Mouse (Mus musculus) cerebellum, adult 2 months (tissue): ENCODE measurements at regions not wholly inside any gene's neighbourhood (a gene's known extent, or its start where the extent isn't known, plus 50 kb on each side); places are given as distances from the start of the nearest gene placed in this dataset.

ENCODE experiments used
- DNase-seq, 2 experiments: peaks; one replicate each; pipeline ENCODE4 v3.0.0; 2021
- H3K27ac ChIP-seq: fragments of 200-500 bp; 2 replicates; pipeline ENCODE4 v1.5.1; 2012; ENCODE audit warnings: low read length, control low read depth, inconsistent platforms; ENCODE audit not compliant: insufficient read depth
- H3K27me3 ChIP-seq: fragments of 200-500 bp; 2 replicates; pipeline ENCODE4 v1.6.1; 2012; ENCODE audit warnings: inconsistent platforms, mild to moderate bottlenecking, low read length, moderate library complexity; ENCODE audit not compliant: control insufficient read depth, insufficient read depth
- H3K4me1 ChIP-seq: fragments of 200-500 bp; 2 replicates; pipeline ENCODE4 v1.6.1; 2011; ENCODE audit warnings: low read length; ENCODE audit not compliant: control insufficient read depth, insufficient read depth
- H3K4me3 ChIP-seq: fragments of 200-500 bp; replicated peaks from 2 replicates; pipeline ENCODE3; 2011; ENCODE audit warnings: mild to moderate bottlenecking, low read depth, low read length, control low read depth; ENCODE audit not compliant: insufficient read depth
- CTCF ChIP-seq: fragments of 200-500 bp; IDR thresholded peaks from 2 replicates; pipeline ENCODE4 v1.5.1; 2011; ENCODE audit warnings: low read depth, mild to moderate bottlenecking, control low read depth, low read length, moderate library complexity, borderline replicate concordance; ENCODE audit not compliant: insufficient read depth
- POLR2A ChIP-seq: fragments of 200-500 bp; IDR thresholded peaks from 2 replicates; pipeline ENCODE4 v1.6.1; 2011; ENCODE audit warnings: low read length, control low read depth, borderline replicate concordance; ENCODE audit not compliant: insufficient read depth
- WGBS: fragments of 180-500 bp; shearing (Covaris S2); methylation state at CpG from one replicate; pipeline ENCODE4 v1.1.7; 2018; 5-methylcytosine and 5-hydroxymethylcytosine counted together

GRCm38 (mm10) chr2:174848981-174849681 lies 88.7 kb downstream of the Edn3 start:
- no peaks in the 10 kb centered on the region for H3K27me3 ChIP-seq
- no peak overlapping the region for H3K27ac ChIP-seq
- no peak for DNase-seq
- no peak overlapping the region for H3K4me3 ChIP-seq
- no peaks in the 10 kb centered on the region for H3K4me1 ChIP-seq
- TF ChIP-seq CTCF (no peak), POLR2A (no peak)
- WGBS = 42% methylated on average over 16 of the region's 16 CpGs

- no peak overlapping the region for H3K27ac ChIP-seq
- WGBS = 70% methylated on average over 16 of the region's 16 CpGs
- no peak for TF ChIP-seq CTCF
- TF ChIP-seq POLR2A = no peak
Observed at GRCm38 (mm10) chr2:174850860-174851259, 90.4 kb downstream of the Edn3 start.

GRCm38 (mm10) chr2:174851525-174852330 lies 91.3 kb downstream of the Edn3 start:
- H3K4me3 ChIP-seq = no peak overlapping the region
- H3K27ac ChIP-seq = no peak overlapping the region
- no peaks in the 10 kb centered on the region for H3K4me1 ChIP-seq
- DNase-seq = peak; percentile 12 to 48
- peak; percentile 79 for TF ChIP-seq CTCF
- no peak for TF ChIP-seq POLR2A
- no peaks in the 10 kb centered on the region for H3K27me3 ChIP-seq
- WGBS = 16% methylated on average over 22 of the region's 22 CpGs

More at GRCm38 (mm10) chr2:174850860-174851259, 90.4 kb downstream of the Edn3 start:
- Histone ChIP-seq H3K4me3 (no peak overlapping the region), H3K4me1 (no peaks in the 10 kb centered on the region), H3K27me3 (no peaks in the 10 kb centered on the region)
- no peak for DNase-seq

GRCm38 (mm10) chr2:174853786-174854185 lies 93.4 kb downstream of the Edn3 start:
- TF ChIP-seq CTCF (no peak), POLR2A (no peak)
- Histone ChIP-seq H3K4me3 (no peak overlapping the region), H3K4me1 (no peaks in the 10 kb centered on the region), H3K27me3 (no peaks in the 10 kb centered on the region), H3K27ac (no peak overlapping the region)
- 88% methylated on average over 8 of the region's 8 CpGs for WGBS
- DNase-seq = no peak

- WGBS = 32% methylated on average over 8 of the region's 8 CpGs
- Histone ChIP-seq H3K4me3 (no peak overlapping the region), H3K27me3 (no peaks in the 10 kb centered on the region), H3K27ac (no peak overlapping the region), H3K4me1 (no peaks in the 10 kb centered on the region)
- no peak for DNase-seq
- TF ChIP-seq CTCF (no peak), POLR2A (no peak)
Observed at GRCm38 (mm10) chr2:174855548-174855947, 95.1 kb downstream of the Edn3 start.

GRCm38 (mm10) chr2:174856135-174856534 lies 95.7 kb downstream of the Edn3 start:
- DNase-seq = no peak
- no peaks in the 10 kb centered on the region for H3K4me1 ChIP-seq
- TF ChIP-seq POLR2A (no peak), CTCF (no peak)
- H3K27ac ChIP-seq = no peak overlapping the region
- no peak overlapping the region for H3K4me3 ChIP-seq
- 83% methylated on average over 5 of the region's 5 CpGs for WGBS
- H3K27me3 ChIP-seq = no peaks in the 10 kb centered on the region

GRCm38 (mm10) chr2:174858011-174858834 lies 97.8 kb downstream of the Edn3 start:
- H3K4me1 ChIP-seq = no peaks in the 10 kb centered on the region
- H3K27me3 ChIP-seq = no peaks in the 10 kb centered on the region
- 9% methylated on average over 15 of the region's 15 CpGs for WGBS
- no peak overlapping the region for H3K27ac ChIP-seq
- no peak for TF ChIP-seq POLR2A
- TF ChIP-seq CTCF = peak; percentile 62
- H3K4me3 ChIP-seq = no peak overlapping the region
- peak; percentile 58 to 62 for DNase-seq

GRCm38 (mm10) chr2:174858835-174859215 lies 98.4 kb downstream of the Edn3 start:
- DNase-seq = no peak
- no peak overlapping the region for H3K4me3 ChIP-seq
- H3K27me3 ChIP-seq = no peaks in the 10 kb centered on the region
- no peak overlapping the region for H3K27ac ChIP-seq
- H3K4me1 ChIP-seq = no peaks in the 10 kb centered on the region
- TF ChIP-seq CTCF (no peak), POLR2A (no peak)
- WGBS = 25% methylated on average over 2 of the region's 2 CpGs
